Mouse (Mus musculus): Measurements from ENCODE around the gene C530008M17Rik. TPM values are rescaled to one million over a fixed set of nuclear protein-coding genes. Genes with fewer than 3 reads are reported as not detected.

C530008M17Rik gene
- polyA plus RNA-seq, 1 experiment: 29.1 TPM

GRCm38 (mm10) chr5:76713743-76714142 is 57.4 kb downstream of the C530008M17Rik start:
- no peak overlapping the region for H3K4me3 ChIP-seq (replicated peaks; ENCODE audit: insufficient read depth, low read depth, low read length)

DNA sequence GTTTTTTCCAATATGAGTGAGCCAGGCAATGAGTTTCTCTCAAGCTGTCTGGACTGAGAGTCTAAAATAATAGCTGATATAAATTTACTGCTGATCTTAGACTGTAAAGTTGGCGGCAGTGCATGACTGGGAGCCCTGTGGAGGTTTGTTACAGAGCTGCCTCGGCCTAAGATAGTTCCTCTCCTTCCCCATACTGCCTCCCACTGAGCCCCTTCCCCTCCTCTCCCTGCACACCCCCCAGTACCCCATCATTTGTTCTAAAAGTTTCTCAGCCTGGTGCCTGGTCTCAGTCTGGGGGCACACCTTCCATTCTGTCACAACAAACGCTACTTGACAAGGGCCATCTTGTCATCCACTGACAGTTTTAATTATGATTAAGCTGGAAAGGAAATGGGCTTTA is 63.6 kb downstream of the C530008M17Rik start:
- no peak for DNase-seq
- no peak overlapping the region for H3K27ac ChIP-seq (ENCODE audit: insufficient read depth, low read length)
- WGBS: 81% methylated on average over 3 of the region's 3 CpGs

More at GRCm38 (mm10) chr5:76713743-76714142, 57.4 kb downstream of the C530008M17Rik start:
- Histone ChIP-seq H3K27ac (ENCODE audit: insufficient read depth, low read length) (no peak overlapping the region), H3K27me3 (ENCODE audit: control insufficient read depth, insufficient read depth, low read length) (no peaks in the 10 kb centered on the region; the same call in 1 of the 2 replicates), H3K4me1 (ENCODE audit: control insufficient read depth, insufficient read depth, low read length) (no peaks in the 10 kb centered on the region)
- 50% methylated on average over 7 of the region's 7 CpGs for whole genome bisulfite sequencing
- no peak for TF ChIP-seq POLR2A (IDR thresholded peaks at IDR 0.05; ENCODE audit: borderline replicate concordance, insufficient read depth, low read length)
- no peak for TF ChIP-seq CTCF (IDR thresholded peaks at IDR 0.05; ENCODE audit: borderline replicate concordance, insufficient read depth, low read depth, low read length)
- no peak for DNase-seq

GRCm38 (mm10) chr5:76724878-76725277 is 68.6 kb downstream of the C530008M17Rik start:
- no peak for DNase-seq
- 97% methylated on average over 2 of the region's 2 CpGs for WGBS
- Histone ChIP-seq H3K4me1 (ENCODE audit: control insufficient read depth, insufficient read depth, low read length) (no peaks in the 10 kb centered on the region), H3K4me3 (replicated peaks; ENCODE audit: insufficient read depth, low read depth, low read length) (no peak overlapping the region), H3K27me3 (ENCODE audit: control insufficient read depth, insufficient read depth, low read length) (no peaks in the 10 kb centered on the region; the same call in 1 of the 2 replicates), H3K27ac (ENCODE audit: insufficient read depth, low read length) (no peak overlapping the region)
- TF ChIP-seq POLR2A (IDR thresholded peaks at IDR 0.05; ENCODE audit: borderline replicate concordance, insufficient read depth, low read length): no peak
- no peak for TF ChIP-seq CTCF (IDR thresholded peaks at IDR 0.05; ENCODE audit: borderline replicate concordance, insufficient read depth, low read depth, low read length)

More for the DNA sequence above, 63.6 kb downstream of the C530008M17Rik start:
- no peaks in the 10 kb centered on the region for H3K4me1 ChIP-seq (ENCODE audit: control insufficient read depth, insufficient read depth, low read length)
- no peak overlapping the region for H3K4me3 ChIP-seq (replicated peaks; ENCODE audit: insufficient read depth, low read depth, low read length)
- no peaks in the 10 kb centered on the region; the same call in 1 of the 2 replicates for H3K27me3 ChIP-seq (ENCODE audit: control insufficient read depth, insufficient read depth, low read length)
- TF ChIP-seq POLR2A (IDR thresholded peaks at IDR 0.05; ENCODE audit: borderline replicate concordance, insufficient read depth, low read length) (no peak), CTCF (IDR thresholded peaks at IDR 0.05; ENCODE audit: borderline replicate concordance, insufficient read depth, low read depth, low read length) (no peak)

DNA sequence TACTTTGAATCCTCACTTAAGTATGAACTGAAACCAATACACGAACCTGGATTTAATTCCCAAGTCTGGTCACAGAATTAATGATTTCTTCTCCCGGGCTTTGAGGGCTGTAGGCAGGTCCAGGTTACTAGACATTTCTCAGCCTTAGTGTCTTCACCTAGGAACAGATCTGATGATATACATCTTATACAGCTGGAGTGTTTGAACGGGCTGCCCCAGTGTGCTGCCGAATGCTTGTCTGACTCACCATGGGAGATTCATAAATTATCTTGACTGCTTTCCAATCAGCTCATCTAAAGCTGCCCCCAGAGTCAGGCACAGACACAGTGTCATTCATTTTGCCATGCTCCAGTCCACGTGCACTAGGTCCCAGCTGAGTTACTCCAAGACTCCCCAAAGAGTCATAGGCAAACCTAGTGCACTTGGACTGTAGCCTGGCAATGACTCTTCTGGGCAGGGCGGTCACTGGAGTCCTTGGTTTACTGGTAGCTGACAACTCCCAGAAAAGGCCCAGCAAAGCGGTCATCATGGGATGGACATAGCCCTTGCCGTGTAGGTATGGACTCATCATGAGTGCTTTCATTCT is 70.3 kb downstream of the C530008M17Rik start:
- 76% methylated on average over 8 of the region's 8 CpGs for WGBS
- TF ChIP-seq POLR2A (IDR thresholded peaks at IDR 0.05; ENCODE audit: borderline replicate concordance, insufficient read depth, low read length): no peak
- no peak for TF ChIP-seq CTCF (IDR thresholded peaks at IDR 0.05; ENCODE audit: borderline replicate concordance, insufficient read depth, low read depth, low read length)

GRCm38 (mm10) chr5:76733055-76733641 is 76.8 kb downstream of the C530008M17Rik start:
- WGBS: 90% methylated on average over 6 of the region's 6 CpGs
- Histone ChIP-seq H3K27ac (ENCODE audit: insufficient read depth, low read length) (no peak overlapping the region), H3K4me3 (replicated peaks; ENCODE audit: insufficient read depth, low read depth, low read length) (no peak overlapping the region), H3K4me1 (ENCODE audit: control insufficient read depth, insufficient read depth, low read length) (no peaks in the 10 kb centered on the region), H3K27me3 (ENCODE audit: control insufficient read depth, insufficient read depth, low read length) (no peaks in the 10 kb centered on the region)
- TF ChIP-seq CTCF (IDR thresholded peaks at IDR 0.05; ENCODE audit: borderline replicate concordance, insufficient read depth, low read depth, low read length): no peak
- no peak for TF ChIP-seq POLR2A (IDR thresholded peaks at IDR 0.05; ENCODE audit: borderline replicate concordance, insufficient read depth, low read length)
- DNase-seq: no peak

More for the DNA sequence above, 70.3 kb downstream of the C530008M17Rik start:
- Histone ChIP-seq H3K27ac (ENCODE audit: insufficient read depth, low read length) (no peak overlapping the region), H3K4me1 (ENCODE audit: control insufficient read depth, insufficient read depth, low read length) (no peaks in the 10 kb centered on the region), H3K4me3 (replicated peaks; ENCODE audit: insufficient read depth, low read depth, low read length) (no peak overlapping the region), H3K27me3 (ENCODE audit: control insufficient read depth, insufficient read depth, low read length) (no peaks in the 10 kb centered on the region; the same call in 1 of the 2 replicates)
- no peak for DNase-seq

DNA sequence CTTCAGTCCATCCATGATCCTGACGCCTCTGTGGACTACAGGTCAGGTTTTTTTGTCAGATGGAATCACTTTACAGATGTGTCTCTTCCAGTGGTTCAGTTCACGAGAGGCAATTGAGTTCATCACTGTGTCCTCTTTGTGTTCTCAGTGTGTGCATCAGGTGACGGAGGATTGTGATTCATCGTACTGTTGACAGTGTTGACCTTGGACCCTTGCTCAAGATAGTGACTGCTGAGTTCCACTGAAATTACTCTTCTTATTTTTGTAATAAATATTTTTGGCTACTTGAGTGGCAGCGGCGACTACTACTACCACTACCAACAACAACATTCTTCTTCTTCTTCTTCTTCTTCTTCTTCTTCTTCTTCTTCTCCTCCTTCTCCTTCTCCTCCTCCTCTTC is 85.2 kb downstream of the C530008M17Rik start:
- H3K27ac ChIP-seq (ENCODE audit: insufficient read depth, low read length): no peak overlapping the region
- no peaks in the 10 kb centered on the region; the same call in 1 of the 2 replicates for H3K27me3 ChIP-seq (ENCODE audit: control insufficient read depth, insufficient read depth, low read length)
- TF ChIP-seq CTCF (IDR thresholded peaks at IDR 0.05; ENCODE audit: borderline replicate concordance, insufficient read depth, low read depth, low read length): no peak
- no peak for TF ChIP-seq POLR2A (IDR thresholded peaks at IDR 0.05; ENCODE audit: borderline replicate concordance, insufficient read depth, low read length)
- no peak for DNase-seq
- WGBS: 97% methylated on average over 6 of the region's 6 CpGs
- no peak overlapping the region for H3K4me3 ChIP-seq (replicated peaks; ENCODE audit: insufficient read depth, low read depth, low read length)
- no peaks in the 10 kb centered on the region for H3K4me1 ChIP-seq (ENCODE audit: control insufficient read depth, insufficient read depth, low read length)

- Histone ChIP-seq H3K27me3 (ENCODE audit: control insufficient read depth, insufficient read depth, low read length) (no peaks in the 10 kb centered on the region; the same call in 1 of the 2 replicates), H3K27ac (ENCODE audit: insufficient read depth, low read length) (no peak overlapping the region), H3K4me3 (replicated peaks; ENCODE audit: insufficient read depth, low read depth, low read length) (no peak overlapping the region), H3K4me1 (ENCODE audit: control insufficient read depth, insufficient read depth, low read length) (no peaks in the 10 kb centered on the region)
- 98% methylated on average over 6 of the region's 6 CpGs for WGBS
- TF ChIP-seq POLR2A (IDR thresholded peaks at IDR 0.05; ENCODE audit: borderline replicate concordance, insufficient read depth, low read length): no peak
- no peak for TF ChIP-seq CTCF (IDR thresholded peaks at IDR 0.05; ENCODE audit: borderline replicate concordance, insufficient read depth, low read depth, low read length)
- no peak for DNase-seq
These were observed 85.8 kb downstream of the C530008M17Rik start for GRCm38 (mm10) chr5:76742076-76742475.

GRCm38 (mm10) chr5:76744737-76745209 is 88.5 kb downstream of the C530008M17Rik start:
- no peak for DNase-seq
- WGBS: 78% methylated on average over 9 of the region's 9 CpGs
- H3K4me1 ChIP-seq (ENCODE audit: control insufficient read depth, insufficient read depth, low read length): no peaks in the 10 kb centered on the region

More at GRCm38 (mm10) chr5:76744737-76745209, 88.5 kb downstream of the C530008M17Rik start:
- no peaks in the 10 kb centered on the region; the same call in 1 of the 2 replicates for H3K27me3 ChIP-seq (ENCODE audit: control insufficient read depth, insufficient read depth, low read length)
- H3K27ac ChIP-seq (ENCODE audit: insufficient read depth, low read length): no peak overlapping the region
- no peak for TF ChIP-seq POLR2A (IDR thresholded peaks at IDR 0.05; ENCODE audit: borderline replicate concordance, insufficient read depth, low read length)
- TF ChIP-seq CTCF (IDR thresholded peaks at IDR 0.05; ENCODE audit: borderline replicate concordance, insufficient read depth, low read depth, low read length): no peak
- H3K4me3 ChIP-seq (replicated peaks; ENCODE audit: insufficient read depth, low read depth, low read length): no peak overlapping the region

Measured in cerebellum, adult 2 months (tissue).